Mouse (Mus musculus) hindbrain, embryonic 16.5 days (tissue): ENCODE measurements around the gene Nrxn3. TPM values are rescaled to one million over a fixed set of nuclear protein-coding genes. Genes with fewer than 3 reads are reported as not detected.

Source experiments
- ATAC-seq: fragments of 200-750 bp; cut with Nextera tagmentation; 2 replicates; pipeline ENCODE4 v1.8.0; 2017; ENCODE audit warnings: moderate TSS enrichment, moderate library complexity
- H3K27ac ChIP-seq: fragments of 300-500 bp; sonication (generic); 2 replicates; pipeline ENCODE4 v1.5.1; 2014; ENCODE audit warnings: low read depth, mild to moderate bottlenecking, control low read depth, low read length, moderate library complexity
- H3K27me3 ChIP-seq: fragments of 300-500 bp; sonication (generic); replicated peaks from 2 replicates; pipeline ENCODE4 v1.6.1; 2014; ENCODE audit warnings: low read length; ENCODE audit not compliant: control insufficient read depth, insufficient read depth
- H3K36me3 ChIP-seq: fragments of 300-500 bp; sonication (generic); 2 replicates; pipeline ENCODE4 v1.6.1; 2014; ENCODE audit warnings: mild to moderate bottlenecking, low read length, moderate library complexity, mixed read lengths; ENCODE audit not compliant: control insufficient read depth, insufficient read depth
- H3K4me1 ChIP-seq: fragments of 300-500 bp; sonication (generic); 2 replicates; pipeline ENCODE4 v1.6.1; 2014; ENCODE audit warnings: low read depth, low read length; ENCODE audit not compliant: control insufficient read depth, insufficient read depth
- H3K4me2 ChIP-seq: fragments of 300-500 bp; sonication (generic); 2 replicates; pipeline ENCODE4 v1.6.1; 2014; ENCODE audit warnings: mild to moderate bottlenecking, low read length, control low read depth, moderate library complexity
- H3K4me3 ChIP-seq: fragments of 300-500 bp; sonication (generic); 2 replicates; pipeline ENCODE4 v1.5.1; 2014; ENCODE audit warnings: mild to moderate bottlenecking, low read length, control low read depth, moderate library complexity
- H3K9ac ChIP-seq: fragments of 300-500 bp; sonication (generic); 2 replicates; pipeline ENCODE4 v1.6.1; 2014; ENCODE audit warnings: low read depth, mild to moderate bottlenecking, control low read depth, low read length, moderate library complexity
- H3K9me3 ChIP-seq: fragments of 300-500 bp; sonication (generic); 2 replicates; pipeline ENCODE4 v1.6.1; 2014; ENCODE audit warnings: mild to moderate bottlenecking, low read length, moderate library complexity; ENCODE audit not compliant: control insufficient read depth
- WGBS: fragments of 180-500 bp; shearing (Covaris S2); extraction: QIAGEN DNeasy Blood & Tissue Kit; methylation state at CpG from one replicate; pipeline ENCODE4 v1.1.7; 2014; 5-methylcytosine and 5-hydroxymethylcytosine counted together
- polyA plus RNA-seq: library from polyadenylated mRNA; unstranded; fragments of >200 nt; fragmentation: Nextera tagmentation; extraction: Ambion mirVana; gene quantifications from 2 replicates; pipeline ENCODE4 v1.2.1, GENCODE M21; 2015

Gene Nrxn3
- polyA plus RNA-seq, 1 experiment from 2014 or later, result 99.6 TPM

GRCm38 (mm10) chr12:89765179-89765578 lies 1042.5 kb downstream of the Nrxn3 start:
- no peak overlapping the region for H3K9ac ChIP-seq
- H3K4me2 ChIP-seq, result no peak overlapping the region
- H3K4me1 ChIP-seq, result peaks cover 14% of the 10 kb centered on the region
- no peaks in the 10 kb centered on the region for H3K27me3 ChIP-seq
- no peak for ATAC-seq
- no peak overlapping the region for H3K4me3 ChIP-seq
- no peaks in the 10 kb centered on the region for H3K36me3 ChIP-seq
- H3K9me3 ChIP-seq, result no peaks in the 10 kb centered on the region
- H3K27ac ChIP-seq, result no peak overlapping the region
- 50% methylated on average over 2 of the region's 2 CpGs for WGBS

- Histone ChIP-seq H3K4me2 (no peak overlapping the region), H3K9ac (no peak overlapping the region), H3K36me3 (no peaks in the 10 kb centered on the region), H3K4me1 (no peaks in the 10 kb centered on the region), H3K4me3 (no peak overlapping the region), H3K9me3 (no peaks in the 10 kb centered on the region), H3K27ac (no peak overlapping the region), H3K27me3 (no peaks in the 10 kb centered on the region)
- WGBS, result 74% methylated on average over 3 of the region's 3 CpGs
- no peak for ATAC-seq
These were observed 1066.1 kb downstream of the Nrxn3 start for GRCm38 (mm10) chr12:89788794-89789193.

DNA sequence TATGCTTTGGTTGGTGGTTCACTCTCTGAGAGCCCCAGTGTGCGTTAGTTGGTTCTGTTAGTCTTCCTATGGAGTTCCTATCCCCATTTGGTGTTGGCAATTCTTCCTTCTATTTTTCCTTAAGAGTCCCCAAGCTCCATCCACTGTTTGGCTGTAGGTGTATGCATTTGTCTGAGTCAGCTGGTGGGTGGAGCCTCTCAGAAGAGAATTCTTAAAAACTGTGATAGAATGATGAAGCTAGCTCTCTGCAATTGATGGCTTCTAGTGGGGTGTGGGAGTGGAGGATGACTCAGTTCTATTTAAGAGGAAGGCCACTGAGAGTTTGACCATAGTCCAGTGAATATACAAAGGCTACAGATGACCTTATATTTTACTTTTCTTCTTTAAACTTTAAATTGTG lies 1067.3 kb downstream of the Nrxn3 start:
- whole genome bisulfite sequencing, result 94% methylated on average over 1 of the region's 1 CpGs

DNA sequence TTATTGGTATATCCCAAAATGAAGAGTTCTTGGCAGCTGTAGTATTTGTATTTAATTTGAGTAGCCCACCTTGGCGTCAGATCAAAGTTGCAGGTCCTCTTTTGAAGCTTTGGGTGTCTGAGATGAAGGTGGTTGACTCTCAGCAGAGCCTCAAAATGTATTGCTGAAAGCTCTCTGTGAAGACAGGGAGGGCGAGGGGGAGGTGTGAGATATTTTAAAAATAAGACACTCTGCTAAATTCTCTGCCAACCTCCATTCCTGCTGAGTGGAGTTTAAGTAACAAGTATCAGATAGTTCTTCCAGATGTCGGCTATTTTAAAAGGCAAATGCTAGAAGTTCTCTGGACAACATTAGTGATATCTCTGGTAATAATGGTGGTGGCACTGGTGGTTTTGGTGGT lies 1069.2 kb downstream of the Nrxn3 start:
- Histone ChIP-seq H3K4me1 (no peaks in the 10 kb centered on the region), H3K4me2 (no peak overlapping the region), H3K9ac (no peak overlapping the region), H3K36me3 (no peaks in the 10 kb centered on the region), H3K27ac (no peak overlapping the region), H3K4me3 (no peak overlapping the region), H3K27me3 (no peaks in the 10 kb centered on the region), H3K9me3 (no peaks in the 10 kb centered on the region)
- ATAC-seq, result no peak
- 88% methylated on average over 3 of the region's 3 CpGs for WGBS

More for the DNA sequence above, 1067.3 kb downstream of the Nrxn3 start:
- no peak overlapping the region for H3K4me3 ChIP-seq
- ATAC-seq, result no peak
- no peaks in the 10 kb centered on the region for H3K9me3 ChIP-seq
- no peak overlapping the region for H3K4me2 ChIP-seq
- no peaks in the 10 kb centered on the region for H3K36me3 ChIP-seq
- H3K27ac ChIP-seq, result no peak overlapping the region
- H3K27me3 ChIP-seq, result no peaks in the 10 kb centered on the region
- H3K9ac ChIP-seq, result no peak overlapping the region
- H3K4me1 ChIP-seq, result no peaks in the 10 kb centered on the region

GRCm38 (mm10) chr12:89794741-89795140 lies 1072.1 kb downstream of the Nrxn3 start:
- Histone ChIP-seq H3K4me2 (no peak overlapping the region), H3K9me3 (no peaks in the 10 kb centered on the region), H3K4me1 (no peaks in the 10 kb centered on the region), H3K4me3 (no peak overlapping the region), H3K27ac (no peak overlapping the region), H3K27me3 (no peaks in the 10 kb centered on the region), H3K9ac (no peak overlapping the region), H3K36me3 (no peaks in the 10 kb centered on the region)
- 95% methylated on average over 6 of the region's 6 CpGs for WGBS
- no peak for ATAC-seq

GRCm38 (mm10) chr12:89808217-89808616 lies 1085.5 kb downstream of the Nrxn3 start:
- no peak for ATAC-seq
- Histone ChIP-seq H3K36me3 (no peaks in the 10 kb centered on the region), H3K4me3 (no peak overlapping the region), H3K4me2 (no peak overlapping the region), H3K9ac (no peak overlapping the region), H3K9me3 (no peaks in the 10 kb centered on the region), H3K4me1 (peaks cover 10% of the 10 kb centered on the region), H3K27ac (no peak overlapping the region), H3K27me3 (no peaks in the 10 kb centered on the region)
- 71% methylated on average over 3 of the region's 3 CpGs for WGBS

- no peaks in the 10 kb centered on the region for H3K36me3 ChIP-seq
- H3K4me2 ChIP-seq, result no peak overlapping the region
- H3K9ac ChIP-seq, result no peak overlapping the region
- no peaks in the 10 kb centered on the region for H3K9me3 ChIP-seq
- ATAC-seq, result no peak
- no peak overlapping the region for H3K27ac ChIP-seq
- WGBS, result 89% methylated on average over 5 of the region's 5 CpGs
- H3K27me3 ChIP-seq, result no peaks in the 10 kb centered on the region
- H3K4me3 ChIP-seq, result no peak overlapping the region
- H3K4me1 ChIP-seq, result peaks cover 10% of the 10 kb centered on the region
These were observed 1087.5 kb downstream of the Nrxn3 start for GRCm38 (mm10) chr12:89810146-89810545.

DNA sequence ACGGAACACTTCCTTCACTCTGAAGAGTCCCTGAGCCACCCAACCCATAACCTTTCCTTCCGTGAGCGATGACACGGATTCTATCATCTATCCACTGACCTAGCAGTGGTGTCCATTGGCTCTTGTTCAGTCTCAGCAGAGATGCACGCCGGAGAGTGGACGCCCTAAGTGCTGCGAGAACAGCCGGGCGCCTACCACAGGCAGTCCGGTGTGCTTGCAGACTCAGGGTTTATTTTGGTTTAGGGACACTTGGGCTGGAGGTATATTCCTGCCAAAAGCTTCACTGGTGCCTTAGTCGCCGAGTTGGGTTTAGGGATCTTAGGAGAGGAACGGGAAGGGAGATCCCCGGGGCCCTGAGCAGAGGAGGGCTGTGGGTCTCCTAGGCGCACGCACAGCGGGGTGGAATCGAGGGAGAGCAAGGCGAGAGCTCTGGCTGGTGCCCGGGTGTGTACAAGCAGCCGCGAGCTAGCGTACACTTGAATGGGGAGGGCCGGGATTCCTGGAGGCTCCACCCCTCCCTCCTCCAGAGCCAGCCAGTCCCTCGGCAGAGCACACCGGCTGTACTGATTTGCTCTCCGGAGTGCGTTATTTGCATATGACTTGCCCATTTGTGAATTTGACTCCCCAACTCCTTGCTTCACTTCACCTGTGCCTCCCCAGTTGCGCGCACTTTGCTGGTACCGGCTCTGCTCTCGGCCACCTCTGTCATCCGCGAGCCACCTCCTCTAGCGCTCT lies 1089.3 kb downstream of the Nrxn3 start:
- no peaks in the 10 kb centered on the region for H3K9me3 ChIP-seq
- peak overlapping the region; percentile 74 for H3K9ac ChIP-seq
- no peaks in the 10 kb centered on the region for H3K27me3 ChIP-seq
- peaks cover 11% of the 10 kb centered on the region for H3K4me1 ChIP-seq
- H3K4me2 ChIP-seq, result peak overlapping the region; percentile 94
- peak overlapping the region; percentile 59 for H3K4me3 ChIP-seq
- H3K36me3 ChIP-seq, result no peaks in the 10 kb centered on the region
- H3K27ac ChIP-seq, result peak overlapping the region; percentile 78
- ATAC-seq, result peak; percentile 97
- WGBS, result under 1% methylated on average over 36 of the region's 36 CpGs

- ATAC-seq, result no peak
- peak overlapping the region; percentile 59 for H3K4me3 ChIP-seq
These were observed 1090.0 kb downstream of the Nrxn3 start for GRCm38 (mm10) chr12:89812550-89813207.

More at GRCm38 (mm10) chr12:89812550-89813207, 1090.0 kb downstream of the Nrxn3 start:
- Histone ChIP-seq H3K27me3 (no peaks in the 10 kb centered on the region), H3K27ac (peak overlapping the region; percentile 78), H3K4me2 (peak overlapping the region; percentile 94), H3K9ac (peak overlapping the region; percentile 74), H3K36me3 (no peaks in the 10 kb centered on the region), H3K9me3 (no peaks in the 10 kb centered on the region), H3K4me1 (peaks cover 12% of the 10 kb centered on the region)
- under 1% methylated on average over 17 of the region's 17 CpGs for WGBS
